Mouse (Mus musculus): ENCODE data around the gene Ccdc88b. TPM values are rescaled to one million over a fixed set of nuclear protein-coding genes. Genes with fewer than 3 reads are reported as not detected.

Gene Ccdc88b
- total RNA-seq (2023), result 10 to 100 TPM; 26.6 TPM

DNA sequence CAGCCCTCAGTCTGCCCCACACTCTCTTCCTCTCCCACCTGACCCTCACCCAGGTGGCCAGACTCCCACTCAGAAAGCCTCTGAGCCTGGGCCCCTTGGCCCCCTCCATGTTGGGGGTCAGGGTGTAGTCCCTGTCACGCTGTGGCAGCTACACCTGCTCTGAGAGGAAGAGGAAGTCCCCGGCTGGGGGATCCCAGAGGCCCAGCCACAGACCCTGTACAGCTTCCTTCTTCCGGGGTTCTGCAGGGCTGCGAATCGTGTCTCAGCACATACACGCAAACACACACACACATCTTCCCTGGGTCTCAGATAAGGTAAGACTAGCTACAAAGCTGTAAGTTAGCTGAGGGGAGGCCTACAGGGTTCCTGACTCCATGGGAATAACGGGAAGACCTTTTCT is at the start of gene Ccdc88b:
Ccdc88b (minus strand) TSS at position 181 of the 400 bp plus-strand sequence.

DNA sequence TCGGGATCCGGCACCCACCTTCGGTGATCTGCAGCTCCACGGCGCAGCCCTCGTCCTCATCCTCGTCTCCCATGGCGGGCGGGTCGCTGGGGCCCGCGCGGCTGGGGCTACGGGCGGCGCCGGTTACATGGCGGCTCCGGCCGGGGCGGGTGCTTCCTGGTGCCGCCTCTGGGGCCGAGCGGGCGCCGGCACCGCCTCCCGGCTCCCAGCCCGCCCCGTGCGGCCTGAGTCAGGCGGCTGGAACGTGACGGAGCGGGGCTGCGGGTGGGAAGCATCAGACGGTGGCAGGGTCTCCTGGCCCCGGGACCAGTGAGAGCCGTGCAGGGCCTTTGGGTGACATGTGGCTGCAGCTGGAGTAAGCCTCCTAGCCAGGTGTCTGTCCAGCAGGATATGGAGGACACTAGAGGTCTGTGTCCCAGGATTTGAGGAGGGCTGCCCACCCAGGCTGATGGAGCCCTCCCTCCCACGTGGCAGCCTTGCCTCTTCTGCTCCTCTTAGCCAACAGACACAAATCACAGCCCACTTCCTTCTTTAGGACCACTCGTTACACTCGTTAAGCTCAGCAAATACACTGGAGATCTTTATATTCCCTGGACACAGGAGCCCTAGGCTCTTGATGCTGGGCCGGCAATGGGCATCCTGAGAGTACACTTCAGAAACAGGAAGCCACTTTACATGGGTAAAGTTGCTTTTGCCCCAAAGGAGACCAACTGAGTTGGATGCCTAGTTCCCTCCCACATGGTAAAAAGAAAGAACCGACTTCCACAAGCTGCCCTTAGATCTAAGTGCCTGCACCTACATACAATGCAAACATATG is 17.3 kb downstream of the Ccdc88b start, which contains the start of gene Rps6ka4:
Rps6ka4 (minus strand) TSS at position 162 of the 817 bp plus-strand sequence.

Other genes starting within 250 kb of the Ccdc88b start
- 10 to 100 TPM; 31.2 to 32.4 TPM for gene Rps6ka4, start 17.6 kb downstream of the Ccdc88b start, total RNA-seq (2023)
- gene Trmt112, start 51.5 kb upstream of the Ccdc88b start, total RNA-seq (2023), result 100 to 1,000 TPM; 148 to 164 TPM
- 10 to 100 TPM; 84.2 to 90.7 TPM for gene Prdx5, start 51.9 kb upstream of the Ccdc88b start, total RNA-seq (2023)
- gene Esrra, start 63.6 kb upstream of the Ccdc88b start, total RNA-seq (2023), result 10 to 100 TPM; 61.0 to 65.8 TPM
- gene Catsperz, start 67.2 kb upstream of the Ccdc88b start, total RNA-seq (2023), result not detected
- not detected for gene Kcnk4, start 76.3 kb upstream of the Ccdc88b start, total RNA-seq (2023)
- 10 to 100 TPM; 14.5 to 19.4 TPM for gene Bad, start 83.7 kb upstream of the Ccdc88b start, total RNA-seq (2023)
- gene Gpr137, start 84.3 kb upstream of the Ccdc88b start, total RNA-seq (2023), result 10 to 100 TPM; 16.7 to 18.1 TPM
- 100 to 1,000 TPM in 1 of 2 experiments, 10 to 100 TPM in 1; 98.1 to 108 TPM for gene Ppp1r14b, start 116.8 kb upstream of the Ccdc88b start, total RNA-seq (2023)
- 10 to 100 TPM; 19.8 to 22.5 TPM for gene Plcb3, start 118.3 kb upstream of the Ccdc88b start, total RNA-seq (2023)
- gene Fkbp2, start 122.3 kb upstream of the Ccdc88b start, total RNA-seq (2023), result 10 to 100 TPM; 27.2 to 32.8 TPM
- gene Vegfb, start 129.4 kb upstream of the Ccdc88b start, total RNA-seq (2023), result 10 to 100 TPM; 14.8 to 22.4 TPM
- 10 to 100 TPM; 25.7 to 30.4 TPM for gene Dnajc4, start 134.4 kb upstream of the Ccdc88b start, total RNA-seq (2023)
- gene Nudt22, start 137.9 kb upstream of the Ccdc88b start, total RNA-seq (2023), result 1 to 10 TPM; 4.1 to 8.3 TPM
- 1 to 10 TPM; 5.0 to 6.1 TPM for gene Trpt1, start 137.9 kb upstream of the Ccdc88b start, total RNA-seq (2023)
- 100 to 1,000 TPM; 174 to 183 TPM for gene Fermt3, start 161.3 kb upstream of the Ccdc88b start, total RNA-seq (2023)
- 100 to 1,000 TPM in 1 of 2 experiments, 10 to 100 TPM in 1; 85.8 to 161 TPM for gene Stip1, start 181.8 kb upstream of the Ccdc88b start, total RNA-seq (2023)
- 1 to 10 TPM; 6.9 to 7.1 TPM for gene Macrod1, start 198.6 kb upstream of the Ccdc88b start, total RNA-seq (2023)
- under 1 TPM in 1 of 2 experiments, not detected in 1; 0.09 TPM for gene Flrt1, start 247.5 kb upstream of the Ccdc88b start, total RNA-seq (2023)

All from B cell, adult 67 days (primary cell).